Mouse (Mus musculus) hindlimb bud, embryonic 11.5 days (tissue): Measurements from ENCODE around the gene Upk1a.

Experiments
- DNase-seq: peaks from one replicate; pipeline ENCODE4 v3.0.0-alpha.2; 2012; ENCODE audit warnings: low read depth, low spot score; ENCODE audit errors: extremely low spot score

The Upk1a gene

GRCm38 (mm10) chr7:30612654-30613402 is at the start of gene Upk1a:
Upk1a (minus strand) TSS chr7:30612847.
- no peak for DNase-seq

- peak; percentile 92 for DNase-seq
Observed at GRCm38 (mm10) chr7:30649591-30650540, 37.2 kb upstream of the Upk1a start, which contains the start of gene Rbm42. Rbm42 (minus strand) TSS chr7:30650317.

DNA sequence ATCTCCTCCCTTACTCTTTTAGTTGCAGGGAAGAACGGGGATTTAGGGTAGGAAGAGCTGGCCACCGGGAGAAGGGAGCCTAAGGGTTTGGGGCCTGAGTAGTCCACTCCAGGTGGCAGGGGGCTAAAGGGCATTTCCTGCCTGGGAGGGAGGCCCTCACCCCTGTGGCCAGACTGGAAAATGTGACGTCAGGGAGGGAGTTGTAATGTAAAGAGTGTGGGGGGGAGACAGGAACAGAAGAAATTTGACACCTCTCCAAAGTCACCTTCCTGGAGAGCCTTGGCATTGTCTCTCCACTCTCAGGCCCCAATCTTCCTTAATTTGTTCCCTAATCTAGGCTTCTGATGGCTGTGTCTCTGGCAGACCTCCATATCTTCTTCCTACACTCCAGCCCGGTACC is 26.4 kb upstream of the Upk1a start:
- DNase-seq, result no peak

DNA sequence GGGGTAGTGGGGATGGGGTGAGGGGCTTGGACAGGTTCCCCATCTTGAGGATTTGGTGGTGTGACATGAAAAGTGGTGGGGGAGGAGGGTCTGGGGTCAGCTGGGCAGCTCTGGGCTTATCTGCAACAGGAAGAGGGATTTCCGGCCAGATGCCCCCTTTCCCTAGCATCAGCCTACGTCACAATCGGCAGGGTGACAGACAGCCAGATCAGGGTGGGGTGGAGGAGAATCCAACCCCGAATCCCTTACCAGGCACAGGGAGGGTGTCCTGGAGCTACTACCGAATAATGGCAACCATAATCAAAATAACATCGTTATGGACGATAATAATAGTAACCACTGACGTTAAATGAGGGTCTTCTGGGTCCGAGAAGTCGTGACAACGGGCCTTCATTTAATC is 23.7 kb upstream of the Upk1a start:
- no peak for DNase-seq

GRCm38 (mm10) chr7:30635752-30636151 is 23.1 kb upstream of the Upk1a start, which contains the start of gene Etv2:
Etv2 (minus strand) TSS chr7:30635852.
- DNase-seq, result no peak

- no peak for DNase-seq
Observed at GRCm38 (mm10) chr7:30634621-30635020, 22.0 kb upstream of the Upk1a start.

- no peak for DNase-seq
Observed at GRCm38 (mm10) chr7:30633762-30634412, 21.2 kb upstream of the Upk1a start.

GRCm38 (mm10) chr7:30629013-30629412 is 16.4 kb upstream of the Upk1a start:
- no peak for DNase-seq

- DNase-seq, result no peak
Observed at GRCm38 (mm10) chr7:30626647-30627046, 14.0 kb upstream of the Upk1a start.

- DNase-seq, result no peak
Observed at GRCm38 (mm10) chr7:30625530-30626384, 13.1 kb upstream of the Upk1a start, which contains the start of gene Cox6b1. Cox6b1 (minus strand) TSS chr7:30626151.

- no peak for DNase-seq
Observed at GRCm38 (mm10) chr7:30619202-30619601, 6.6 kb upstream of the Upk1a start.

GRCm38 (mm10) chr7:30618658-30619057 is 6.0 kb upstream of the Upk1a start:
- DNase-seq, result no peak

- no peak for DNase-seq
Observed at GRCm38 (mm10) chr7:30615049-30615760, 2.6 kb upstream of the Upk1a start.

DNA sequence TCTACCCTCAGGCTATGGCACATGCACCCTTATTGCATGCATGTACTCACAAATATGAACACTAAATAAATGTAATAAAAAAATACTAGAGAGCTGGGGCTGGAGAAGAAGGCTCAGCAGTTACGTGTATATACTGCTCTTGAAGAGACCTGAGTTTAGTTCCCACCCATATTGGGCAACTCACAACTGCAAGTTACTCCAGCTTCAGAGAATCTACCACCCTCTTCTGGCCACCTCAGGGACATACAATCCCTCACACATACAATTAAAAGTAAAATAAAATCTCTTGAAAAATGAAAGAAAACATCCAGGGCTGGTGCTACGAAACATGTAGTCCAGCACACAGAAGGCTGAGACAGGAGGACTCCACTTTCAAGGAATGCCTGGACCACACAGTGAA is 1.8 kb upstream of the Upk1a start:
- no peak for DNase-seq

DNA sequence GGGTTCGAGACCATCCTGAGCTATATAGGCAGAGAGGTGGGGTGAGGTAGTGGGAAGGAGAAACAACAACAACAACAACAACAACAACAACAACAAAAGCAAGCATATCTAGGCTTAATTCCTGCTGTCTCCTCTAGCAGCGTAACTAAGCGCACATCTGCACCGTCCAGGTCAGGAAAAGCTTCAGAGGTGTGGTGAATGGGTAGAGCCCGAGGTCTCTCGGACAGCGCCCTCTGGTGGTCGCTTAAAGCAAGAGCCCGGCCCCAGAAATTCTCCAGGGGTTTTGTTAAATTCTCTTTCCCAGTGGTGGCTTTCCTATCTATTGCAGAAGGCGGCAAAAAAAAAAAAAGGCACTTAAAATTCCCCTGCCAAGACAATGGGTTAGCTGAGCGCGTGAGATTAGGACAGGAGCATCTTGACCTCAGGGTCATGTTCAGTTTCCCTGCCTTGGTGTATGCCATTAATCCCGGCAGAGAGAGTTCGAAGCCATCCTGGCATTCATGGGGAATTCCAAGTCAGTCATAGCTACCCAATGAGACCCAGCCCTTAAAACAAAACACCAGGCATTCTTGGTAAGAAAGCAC is 974 bp upstream of the Upk1a start:
- DNase-seq, result no peak

- DNase-seq, result no peak
Observed at GRCm38 (mm10) chr7:30610043-30610442, 2.6 kb downstream of the Upk1a start.

DNA sequence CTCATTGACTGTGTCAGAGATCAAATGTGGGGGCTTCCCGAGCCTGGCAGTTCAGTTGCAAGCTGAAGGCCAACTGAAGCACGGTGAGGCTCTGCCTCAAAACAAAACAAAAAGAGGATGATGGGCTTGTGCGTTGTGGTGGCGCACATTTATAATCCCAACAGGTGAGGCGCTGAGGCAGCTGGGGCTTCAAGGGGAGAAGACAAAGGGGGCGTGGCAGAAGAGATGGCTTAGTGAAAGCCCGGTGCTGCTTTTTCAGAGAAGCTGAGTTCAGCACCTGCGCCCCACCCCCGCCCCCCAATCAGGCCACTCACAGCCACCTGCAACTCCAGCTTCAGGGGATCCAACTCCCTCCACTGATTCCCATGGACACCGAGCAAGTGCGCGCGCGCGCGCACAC is 4.2 kb downstream of the Upk1a start:
- DNase-seq, result no peak

DNA sequence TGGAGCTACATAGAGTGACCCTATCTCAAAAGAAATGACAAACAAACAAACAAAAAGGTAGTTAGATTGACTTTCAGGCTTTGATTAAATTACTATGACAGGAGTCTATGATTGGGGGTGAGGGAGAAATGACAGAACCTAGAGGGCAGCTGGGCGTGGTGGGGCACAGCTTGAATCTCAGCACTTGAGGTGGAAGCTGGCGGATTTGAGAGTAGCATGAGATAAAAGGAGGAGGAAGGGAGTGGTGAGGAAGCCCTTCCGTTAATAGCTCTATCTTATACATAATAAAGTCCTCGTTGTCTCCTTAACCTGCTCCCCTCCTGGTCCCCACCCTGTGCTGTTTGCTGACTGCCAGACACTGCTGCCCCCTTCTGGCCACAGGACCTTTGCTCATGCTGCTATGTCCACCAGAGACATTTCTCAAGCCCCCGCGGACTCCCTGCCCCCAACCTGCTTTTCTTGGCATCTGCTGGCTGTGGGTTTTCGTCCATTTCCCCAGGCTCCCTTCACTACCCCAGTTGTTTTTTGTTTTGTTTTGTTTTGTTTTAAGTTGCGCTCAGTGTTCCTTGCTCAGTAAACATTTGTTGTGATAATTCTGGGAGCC is 4.8 kb downstream of the Upk1a start:
- DNase-seq, result no peak

DNA sequence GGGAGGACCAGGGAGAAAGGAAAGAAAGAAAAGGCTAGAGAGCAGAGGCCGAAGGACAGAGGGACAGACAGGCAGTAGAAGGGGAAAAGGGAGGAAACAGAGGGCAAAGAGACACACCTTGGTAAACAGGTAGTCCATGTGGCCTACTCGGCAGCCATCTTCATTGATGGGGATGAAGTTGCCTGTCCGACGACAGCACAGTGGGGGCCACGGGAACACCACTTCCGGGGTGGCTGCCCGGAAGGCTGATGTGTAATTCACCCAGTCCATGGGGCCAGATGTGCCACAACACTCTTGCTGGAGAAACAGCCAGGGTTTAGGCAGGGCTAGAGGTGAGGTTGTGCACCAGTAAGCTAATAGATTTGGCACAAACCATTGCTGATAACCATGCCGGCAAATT is 7.7 kb downstream of the Upk1a start:
- no peak for DNase-seq
